Mouse (Mus musculus): Measurements from ENCODE around the gene Fxyd6. TPM values are rescaled to one million over a fixed set of nuclear protein-coding genes. Genes with fewer than 3 reads are reported as not detected.

Fxyd6 gene
- total RNA-seq, 2 experiments from 2014 or later: not detected

DNA sequence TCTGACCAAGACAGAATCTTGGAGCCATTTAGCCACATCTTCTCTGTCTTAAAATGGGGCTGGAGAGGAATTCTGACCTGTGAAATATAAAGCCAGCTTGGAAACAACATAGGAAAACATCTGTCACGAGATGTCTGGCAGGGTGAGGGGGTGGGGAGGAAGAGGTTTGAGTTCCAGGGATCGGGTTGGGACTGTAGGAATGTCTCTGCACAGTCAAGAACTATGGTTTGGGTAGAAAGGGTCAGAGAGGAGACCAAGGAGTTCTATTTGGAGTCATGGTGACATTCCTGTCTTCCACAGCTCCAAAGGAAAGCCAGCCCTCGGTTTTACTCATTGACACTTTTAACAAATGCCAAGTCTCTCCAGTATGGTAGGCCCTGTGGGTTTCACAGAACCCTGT lies 3.9 kb downstream of the Fxyd6 start:
- no peak for ATAC-seq (replicated peaks; ENCODE audit: low FRiP score, poor library complexity, severe bottlenecking)

DNA sequence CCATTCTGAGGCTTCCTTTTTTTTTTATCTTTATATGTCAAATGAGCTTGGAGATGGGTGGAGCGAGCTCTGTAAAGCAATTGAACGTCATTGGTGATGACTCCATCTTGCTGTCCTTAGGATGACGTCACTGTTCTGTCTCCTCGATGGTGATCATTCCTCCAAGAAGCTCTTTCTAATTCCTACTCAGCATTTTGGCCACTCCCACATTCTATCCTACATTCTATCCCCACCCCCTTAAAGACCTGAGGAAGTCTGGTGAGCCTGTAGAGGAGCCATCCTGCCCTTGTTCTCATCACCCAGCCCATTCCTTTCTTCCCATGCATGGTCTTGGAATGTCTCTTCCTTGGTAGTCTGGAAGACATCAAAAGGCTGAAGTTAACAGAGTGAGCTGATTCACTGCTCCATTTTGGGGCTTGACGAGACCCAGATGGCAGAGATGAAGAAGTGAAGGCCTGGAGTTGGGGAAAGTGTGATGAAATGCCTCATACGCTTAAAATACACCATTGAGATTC lies 5.1 kb downstream of the Fxyd6 start:
- no peak for ATAC-seq (replicated peaks; ENCODE audit: low FRiP score, poor library complexity, severe bottlenecking)

DNA sequence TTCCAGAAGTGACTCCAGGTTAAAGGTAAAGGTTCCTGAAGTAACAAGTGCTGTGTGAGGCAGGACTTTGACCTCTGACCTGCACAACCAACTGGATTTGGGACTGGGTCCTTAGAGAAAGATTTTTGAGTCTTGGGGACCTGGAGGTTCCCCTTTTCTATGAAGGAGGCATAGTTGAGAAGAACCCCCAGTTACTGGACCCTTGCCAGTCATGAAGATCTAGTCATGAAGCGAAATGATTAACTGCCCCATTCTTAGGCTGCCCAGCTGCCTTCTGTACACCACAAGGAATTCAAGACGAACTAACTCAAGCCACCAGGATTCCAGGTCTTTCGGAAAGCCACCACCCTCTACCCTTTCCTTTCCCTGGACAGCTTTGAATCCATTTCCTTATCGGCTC lies 6.4 kb downstream of the Fxyd6 start:
- no peak for ATAC-seq (replicated peaks; ENCODE audit: low FRiP score, poor library complexity, severe bottlenecking)

DNA sequence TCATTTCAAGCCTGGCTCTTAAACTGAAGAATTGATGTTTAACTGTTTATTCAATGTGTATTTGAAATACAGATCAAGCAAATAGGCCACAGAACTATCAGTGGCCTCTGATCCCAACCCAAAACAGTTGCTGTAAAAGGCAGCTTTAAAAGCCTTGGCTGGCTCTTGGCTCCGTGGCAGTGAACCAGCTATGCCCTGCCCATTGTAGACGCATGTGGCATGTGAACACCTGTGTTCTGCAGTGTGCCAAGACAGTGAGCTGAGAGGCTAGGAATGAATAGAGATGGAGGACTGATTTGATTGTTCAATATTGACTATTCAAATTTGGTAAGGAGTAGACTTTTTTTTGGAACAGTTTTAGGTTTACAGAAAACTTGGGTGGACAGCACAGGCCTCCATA lies 6.9 kb downstream of the Fxyd6 start:
- no peak for ATAC-seq (replicated peaks; ENCODE audit: low FRiP score, poor library complexity, severe bottlenecking)

GRCm38 (mm10) chr9:45380411-45381251 lies 10.6 kb downstream of the Fxyd6 start:
- no peak for ATAC-seq (replicated peaks; ENCODE audit: low FRiP score, poor library complexity, severe bottlenecking)

- ATAC-seq (replicated peaks; ENCODE audit: low FRiP score, poor library complexity, severe bottlenecking): no peak
Observed at GRCm38 (mm10) chr9:45382336-45382735, 12.4 kb downstream of the Fxyd6 start.

GRCm38 (mm10) chr9:45382834-45383233 lies 12.8 kb downstream of the Fxyd6 start:
- no peak for ATAC-seq (replicated peaks; ENCODE audit: low FRiP score, poor library complexity, severe bottlenecking)

GRCm38 (mm10) chr9:45383883-45384282 lies 13.9 kb downstream of the Fxyd6 start:
- ATAC-seq (replicated peaks; ENCODE audit: low FRiP score, poor library complexity, severe bottlenecking): no peak

GRCm38 (mm10) chr9:45386698-45387097 lies 16.7 kb downstream of the Fxyd6 start:
- no peak for ATAC-seq (replicated peaks; ENCODE audit: low FRiP score, poor library complexity, severe bottlenecking)

GRCm38 (mm10) chr9:45388385-45388994 lies 18.5 kb downstream of the Fxyd6 start:
- ATAC-seq (replicated peaks; ENCODE audit: low FRiP score, poor library complexity, severe bottlenecking): peak; percentile 80

- ATAC-seq (replicated peaks; ENCODE audit: low FRiP score, poor library complexity, severe bottlenecking): no peak
Observed at GRCm38 (mm10) chr9:45389596-45389995, 19.6 kb downstream of the Fxyd6 start.

GRCm38 (mm10) chr9:45391299-45391698 lies 21.3 kb downstream of the Fxyd6 start:
- no peak for ATAC-seq (replicated peaks; ENCODE audit: low FRiP score, poor library complexity, severe bottlenecking)

GRCm38 (mm10) chr9:45395218-45395617 lies 25.2 kb downstream of the Fxyd6 start:
- no peak for ATAC-seq (replicated peaks; ENCODE audit: low FRiP score, poor library complexity, severe bottlenecking)

GRCm38 (mm10) chr9:45395796-45396195 lies 25.8 kb downstream of the Fxyd6 start:
- ATAC-seq (replicated peaks; ENCODE audit: low FRiP score, poor library complexity, severe bottlenecking): no peak

DNA sequence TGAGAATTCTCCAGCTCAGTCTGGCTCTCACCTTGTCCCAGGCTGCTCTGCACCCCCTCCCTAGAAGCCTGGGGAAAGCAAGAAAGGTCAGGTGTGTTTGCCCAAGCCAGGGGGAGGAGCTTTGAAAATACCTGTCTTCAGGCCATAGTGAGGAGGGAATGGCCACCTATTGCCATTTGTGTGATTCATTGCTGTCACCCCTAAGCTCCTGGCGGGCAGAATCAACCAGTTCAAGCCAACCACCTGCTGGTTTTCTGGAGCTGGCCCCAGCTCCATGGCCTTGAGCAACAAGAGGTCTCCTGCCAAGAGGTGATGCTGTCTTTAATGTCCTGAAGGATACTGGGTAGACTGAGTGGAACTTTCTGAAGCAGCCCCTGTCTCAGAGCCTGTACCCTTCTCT lies 28.4 kb downstream of the Fxyd6 start:
- ATAC-seq (replicated peaks; ENCODE audit: low FRiP score, poor library complexity, severe bottlenecking): no peak

GRCm38 (mm10) chr9:45399434-45399833 lies 29.4 kb downstream of the Fxyd6 start, which contains the start of gene Fxyd2:
Gene Fxyd2 (plus strand): TSS chr9:45399669.
- ATAC-seq (replicated peaks; ENCODE audit: low FRiP score, poor library complexity, severe bottlenecking): no peak

GRCm38 (mm10) chr9:45401851-45402250 lies 31.9 kb downstream of the Fxyd6 start:
- ATAC-seq (replicated peaks; ENCODE audit: low FRiP score, poor library complexity, severe bottlenecking): no peak

- ATAC-seq (replicated peaks; ENCODE audit: low FRiP score, poor library complexity, severe bottlenecking): no peak
Observed at GRCm38 (mm10) chr9:45402957-45403356, 33.0 kb downstream of the Fxyd6 start.

GRCm38 (mm10) chr9:45405694-45406093 lies 35.7 kb downstream of the Fxyd6 start:
- no peak for ATAC-seq (replicated peaks; ENCODE audit: low FRiP score, poor library complexity, severe bottlenecking)

DNA sequence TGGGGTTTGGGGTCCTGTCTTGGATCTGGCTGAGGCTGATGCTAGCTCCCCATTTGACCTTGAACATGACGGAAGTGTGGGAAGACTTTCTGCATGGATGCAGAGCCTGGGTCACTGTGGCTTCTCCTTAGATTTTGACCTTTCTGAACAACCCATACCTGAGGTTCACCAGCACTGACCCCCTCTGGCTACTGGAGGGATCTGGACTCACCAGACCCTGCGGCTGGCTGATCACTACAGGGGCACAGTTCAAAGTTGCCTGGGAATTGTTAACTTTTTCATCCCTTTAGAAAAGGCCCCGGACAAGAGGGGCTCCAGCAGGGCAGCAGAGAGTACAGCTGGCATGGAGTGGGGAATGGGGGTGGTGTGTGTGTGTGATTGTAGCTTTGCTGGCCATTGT lies 36.8 kb downstream of the Fxyd6 start:
- ATAC-seq (replicated peaks; ENCODE audit: low FRiP score, poor library complexity, severe bottlenecking): no peak

Data from erythroblast, adult 5-6 weeks (primary cell).